Mouse (Mus musculus) hindbrain, embryonic 16.5 days (tissue): Measurements from ENCODE around the gene Etv5. TPM values are rescaled to one million over a fixed set of nuclear protein-coding genes. Genes with fewer than 3 reads are reported as not detected.

Source experiments
- ATAC-seq: fragments of 200-750 bp; cut with Nextera tagmentation; 2 replicates; pipeline ENCODE4 v1.8.0; 2017; ENCODE audit warnings: moderate TSS enrichment, moderate library complexity
- H3K27ac ChIP-seq: fragments of 300-500 bp; sonication (generic); 2 replicates; pipeline ENCODE4 v1.5.1; 2014; ENCODE audit warnings: low read depth, mild to moderate bottlenecking, control low read depth, low read length, moderate library complexity
- H3K27me3 ChIP-seq: fragments of 300-500 bp; sonication (generic); replicated peaks from 2 replicates; pipeline ENCODE4 v1.6.1; 2014; ENCODE audit warnings: low read length; ENCODE audit not compliant: control insufficient read depth, insufficient read depth
- H3K36me3 ChIP-seq: fragments of 300-500 bp; sonication (generic); 2 replicates; pipeline ENCODE4 v1.6.1; 2014; ENCODE audit warnings: mild to moderate bottlenecking, low read length, moderate library complexity, mixed read lengths; ENCODE audit not compliant: control insufficient read depth, insufficient read depth
- H3K4me1 ChIP-seq: fragments of 300-500 bp; sonication (generic); 2 replicates; pipeline ENCODE4 v1.6.1; 2014; ENCODE audit warnings: low read depth, low read length; ENCODE audit not compliant: control insufficient read depth, insufficient read depth
- H3K4me2 ChIP-seq: fragments of 300-500 bp; sonication (generic); 2 replicates; pipeline ENCODE4 v1.6.1; 2014; ENCODE audit warnings: mild to moderate bottlenecking, low read length, control low read depth, moderate library complexity
- H3K4me3 ChIP-seq: fragments of 300-500 bp; sonication (generic); 2 replicates; pipeline ENCODE4 v1.5.1; 2014; ENCODE audit warnings: mild to moderate bottlenecking, low read length, control low read depth, moderate library complexity
- H3K9ac ChIP-seq: fragments of 300-500 bp; sonication (generic); 2 replicates; pipeline ENCODE4 v1.6.1; 2014; ENCODE audit warnings: low read depth, mild to moderate bottlenecking, control low read depth, low read length, moderate library complexity
- H3K9me3 ChIP-seq: fragments of 300-500 bp; sonication (generic); 2 replicates; pipeline ENCODE4 v1.6.1; 2014; ENCODE audit warnings: mild to moderate bottlenecking, low read length, moderate library complexity; ENCODE audit not compliant: control insufficient read depth
- WGBS: fragments of 180-500 bp; shearing (Covaris S2); extraction: QIAGEN DNeasy Blood & Tissue Kit; methylation state at CpG from one replicate; pipeline ENCODE4 v1.1.7; 2014; 5-methylcytosine and 5-hydroxymethylcytosine counted together
- polyA plus RNA-seq: library from polyadenylated mRNA; unstranded; fragments of >200 nt; fragmentation: Nextera tagmentation; extraction: Ambion mirVana; gene quantifications from 2 replicates; pipeline ENCODE4 v1.2.1, GENCODE M21; 2015

Etv5 gene
- polyA plus RNA-seq, 1 experiment from 2014 or later: 29.9 TPM

GRCm38 (mm10) chr16:22460960-22461359 lies 21.4 kb upstream of the Etv5 start:
- H3K36me3 ChIP-seq: no peaks in the 10 kb centered on the region
- no peaks in the 10 kb centered on the region for H3K4me1 ChIP-seq
- no peak overlapping the region for H3K4me2 ChIP-seq
- 65% methylated on average over 1 of the region's 1 CpGs for WGBS
- no peak for ATAC-seq
- H3K27me3 ChIP-seq: no peaks in the 10 kb centered on the region
- no peak overlapping the region for H3K27ac ChIP-seq
- no peak overlapping the region for H3K9ac ChIP-seq
- H3K9me3 ChIP-seq: no peaks in the 10 kb centered on the region
- no peak overlapping the region for H3K4me3 ChIP-seq

- no peak for ATAC-seq
- no peaks in the 10 kb centered on the region for H3K27me3 ChIP-seq
- no peaks in the 10 kb centered on the region for H3K4me1 ChIP-seq
- no peak overlapping the region for H3K4me3 ChIP-seq
- H3K27ac ChIP-seq: no peak overlapping the region
- H3K9ac ChIP-seq: no peak overlapping the region
- no peaks in the 10 kb centered on the region for H3K9me3 ChIP-seq
- WGBS: 88% methylated on average over 9 of the region's 9 CpGs
- H3K4me2 ChIP-seq: no peak overlapping the region
- H3K36me3 ChIP-seq: no peaks in the 10 kb centered on the region
Observed at GRCm38 (mm10) chr16:22452082-22452481, 12.6 kb upstream of the Etv5 start.

- Histone ChIP-seq H3K9me3 (no peaks in the 10 kb centered on the region), H3K9ac (no peak overlapping the region), H3K27me3 (no peaks in the 10 kb centered on the region), H3K4me3 (no peak overlapping the region), H3K4me2 (no peak overlapping the region), H3K4me1 (no peaks in the 10 kb centered on the region), H3K27ac (no peak overlapping the region), H3K36me3 (no peaks in the 10 kb centered on the region)
- ATAC-seq: no peak
- 75% methylated on average over 6 of the region's 6 CpGs for WGBS
Observed at GRCm38 (mm10) chr16:22448093-22448492, 8.6 kb upstream of the Etv5 start.

- Histone ChIP-seq H3K4me3 (no peak overlapping the region), H3K36me3 (no peaks in the 10 kb centered on the region), H3K4me2 (no peak overlapping the region), H3K27ac (no peak overlapping the region), H3K27me3 (peaks cover 6% of the 10 kb centered on the region), H3K4me1 (peaks cover 10% of the 10 kb centered on the region), H3K9me3 (no peaks in the 10 kb centered on the region), H3K9ac (no peak overlapping the region)
- no peak for ATAC-seq
- 68% methylated on average over 6 of the region's 6 CpGs for WGBS
Observed at GRCm38 (mm10) chr16:22444786-22445185, 5.3 kb upstream of the Etv5 start.

GRCm38 (mm10) chr16:22442202-22442601 lies 2.7 kb upstream of the Etv5 start:
- Histone ChIP-seq H3K27me3 (peaks cover 6% of the 10 kb centered on the region), H3K27ac (no peak overlapping the region), H3K9ac (no peak overlapping the region), H3K4me2 (no peak overlapping the region), H3K4me1 (peaks cover 16% of the 10 kb centered on the region), H3K9me3 (no peaks in the 10 kb centered on the region), H3K36me3 (no peaks in the 10 kb centered on the region), H3K4me3 (no peak overlapping the region)
- ATAC-seq: no peak
- 26% methylated on average over 7 of the region's 7 CpGs for WGBS

GRCm38 (mm10) chr16:22441317-22441716 lies 1.8 kb upstream of the Etv5 start:
- no peaks in the 10 kb centered on the region for H3K36me3 ChIP-seq
- H3K9ac ChIP-seq: no peak overlapping the region
- H3K9me3 ChIP-seq: no peaks in the 10 kb centered on the region
- ATAC-seq: no peak
- H3K4me2 ChIP-seq: no peak overlapping the region
- WGBS: 84% methylated on average over 4 of the region's 4 CpGs
- peaks cover 6% of the 10 kb centered on the region for H3K27me3 ChIP-seq
- H3K27ac ChIP-seq: no peak overlapping the region
- H3K4me1 ChIP-seq: peaks cover 16% of the 10 kb centered on the region
- H3K4me3 ChIP-seq: no peak overlapping the region

GRCm38 (mm10) chr16:22440269-22440668 lies 750 bp upstream of the Etv5 start:
- peaks cover 9% of the 10 kb centered on the region for H3K27me3 ChIP-seq
- peak overlapping the region; percentile 99 for H3K4me2 ChIP-seq

GRCm38 (mm10) chr16:22438441-22439373 lies 812 bp downstream of the Etv5 start:
- H3K4me3 ChIP-seq: peak overlapping the region; percentile 94
- no peaks in the 10 kb centered on the region for H3K9me3 ChIP-seq
- H3K27me3 ChIP-seq: peaks cover 14% of the 10 kb centered on the region
- no peaks in the 10 kb centered on the region for H3K36me3 ChIP-seq
- WGBS: under 1% methylated on average over 59 of the region's 59 CpGs
- peak overlapping the region; percentile 77 for H3K27ac ChIP-seq
- H3K4me1 ChIP-seq: peaks cover 22% of the 10 kb centered on the region
- peak overlapping the region; percentile 99 for H3K4me2 ChIP-seq
- ATAC-seq: peak; percentile 25
- peak overlapping the region; percentile 82 for H3K9ac ChIP-seq

More at GRCm38 (mm10) chr16:22440269-22440668, 750 bp upstream of the Etv5 start:
- no peaks in the 10 kb centered on the region for H3K36me3 ChIP-seq
- H3K27ac ChIP-seq: peak overlapping the region; percentile 77
- peak overlapping the region; percentile 61 for H3K9ac ChIP-seq
- H3K4me3 ChIP-seq: peak overlapping the region; percentile 94
- peak; percentile 4; the same call in 1 of the 2 replicates for ATAC-seq
- no peaks in the 10 kb centered on the region for H3K9me3 ChIP-seq
- peaks cover 16% of the 10 kb centered on the region for H3K4me1 ChIP-seq
- under 1% methylated on average over 18 of the region's 18 CpGs for WGBS

GRCm38 (mm10) chr16:22436106-22436505 lies 3.4 kb downstream of the Etv5 start:
- Histone ChIP-seq H3K4me2 (0 out of 2 replicates have a peak overlapping the region, but pooled peaks have one; percentile 8), H3K4me1 (peaks cover 26% of the 10 kb centered on the region)
- WGBS: 45% methylated on average over 6 of the region's 6 CpGs

More at GRCm38 (mm10) chr16:22436106-22436505, 3.4 kb downstream of the Etv5 start:
- Histone ChIP-seq H3K36me3 (no peaks in the 10 kb centered on the region), H3K9me3 (no peaks in the 10 kb centered on the region), H3K9ac (no peak overlapping the region), H3K27me3 (peaks cover 8% of the 10 kb centered on the region; the same call in 1 of the 2 replicates), H3K4me3 (no peak overlapping the region), H3K27ac (no peak overlapping the region)
- no peak for ATAC-seq
